Mouse (Mus musculus): ENCODE measurements around the gene Prm3.

Gene Prm3

GRCm38 (mm10) chr16:10762569-10763180 is 28.0 kb downstream of the Prm3 start:
- Histone ChIP-seq H3K4me1 (replicated peaks; ENCODE audit: low read depth, low read length) (peaks cover 16% of the 10 kb centered on the region), H3K27me3 (ENCODE audit: insufficient read depth, low read length) (peaks cover 70% of the 10 kb centered on the region), H3K9me3 (ENCODE audit: low read length) (no peaks in the 10 kb centered on the region), H3K4me3 (replicated peaks; ENCODE audit: low read length) (no peak overlapping the region), H3K36me3 (ENCODE audit: insufficient read depth, low read length) (no peaks in the 10 kb centered on the region)
- no peak for TF ChIP-seq NANOG (IDR thresholded peaks at IDR 0.05; ENCODE audit: borderline replicate concordance, low read length)
- no peak for TF ChIP-seq CTCF (conservative IDR thresholded peaks at IDR 0.05; ENCODE audit: low read length)
- no peak for TF ChIP-seq POU5F1 (IDR thresholded peaks at IDR 0.05; ENCODE audit: borderline replicate concordance, low read length)

GRCm38 (mm10) chr16:10761182-10761581 is 29.5 kb downstream of the Prm3 start:
- Histone ChIP-seq H3K36me3 (ENCODE audit: insufficient read depth, low read length) (no peaks in the 10 kb centered on the region), H3K9me3 (ENCODE audit: low read length) (no peaks in the 10 kb centered on the region), H3K4me1 (replicated peaks; ENCODE audit: low read depth, low read length) (peaks cover 12% of the 10 kb centered on the region), H3K27me3 (ENCODE audit: insufficient read depth, low read length) (peaks cover 80% of the 10 kb centered on the region), H3K4me3 (replicated peaks; ENCODE audit: low read length) (no peak overlapping the region)
- TF ChIP-seq POU5F1 (IDR thresholded peaks at IDR 0.05; ENCODE audit: borderline replicate concordance, low read length) = no peak

- Histone ChIP-seq H3K9me3 (ENCODE audit: low read length) (no peaks in the 10 kb centered on the region), H3K4me3 (replicated peaks; ENCODE audit: low read length) (no peak overlapping the region), H3K36me3 (ENCODE audit: insufficient read depth, low read length) (no peaks in the 10 kb centered on the region), H3K27me3 (ENCODE audit: insufficient read depth, low read length) (peaks cover 82% of the 10 kb centered on the region), H3K4me1 (replicated peaks; ENCODE audit: low read depth, low read length) (peaks cover 9% of the 10 kb centered on the region)
- TF ChIP-seq CTCF (conservative IDR thresholded peaks at IDR 0.05; ENCODE audit: low read length) (no peak), POU5F1 (IDR thresholded peaks at IDR 0.05; ENCODE audit: borderline replicate concordance, low read length) (no peak), NANOG (IDR thresholded peaks at IDR 0.05; ENCODE audit: borderline replicate concordance, low read length) (no peak)
Observed at GRCm38 (mm10) chr16:10756168-10756567, 34.5 kb downstream of the Prm3 start.

- no peak overlapping the region for H3K4me3 ChIP-seq (replicated peaks; ENCODE audit: low read length)
- TF ChIP-seq NANOG (IDR thresholded peaks at IDR 0.05; ENCODE audit: borderline replicate concordance, low read length) (no peak), CTCF (conservative IDR thresholded peaks at IDR 0.05; ENCODE audit: low read length) (no peak), POU5F1 (IDR thresholded peaks at IDR 0.05; ENCODE audit: borderline replicate concordance, low read length) (no peak)
- H3K9me3 ChIP-seq (ENCODE audit: low read length) = no peaks in the 10 kb centered on the region
- H3K27me3 ChIP-seq (ENCODE audit: insufficient read depth, low read length) = peaks cover 77% of the 10 kb centered on the region
- H3K36me3 ChIP-seq (ENCODE audit: insufficient read depth, low read length) = no peaks in the 10 kb centered on the region
- H3K4me1 ChIP-seq (replicated peaks; ENCODE audit: low read depth, low read length) = peaks cover 13% of the 10 kb centered on the region
Observed at GRCm38 (mm10) chr16:10754521-10755296, 36.0 kb downstream of the Prm3 start.

GRCm38 (mm10) chr16:10749824-10750223 is 40.9 kb downstream of the Prm3 start:
- TF ChIP-seq CTCF (conservative IDR thresholded peaks at IDR 0.05; ENCODE audit: low read length) (no peak), NANOG (IDR thresholded peaks at IDR 0.05; ENCODE audit: borderline replicate concordance, low read length) (no peak), POU5F1 (IDR thresholded peaks at IDR 0.05; ENCODE audit: borderline replicate concordance, low read length) (no peak)
- H3K4me1 ChIP-seq (replicated peaks; ENCODE audit: low read depth, low read length) = peaks cover 6% of the 10 kb centered on the region
- H3K27me3 ChIP-seq (ENCODE audit: insufficient read depth, low read length) = peaks cover 47% of the 10 kb centered on the region
- no peaks in the 10 kb centered on the region for H3K36me3 ChIP-seq (ENCODE audit: insufficient read depth, low read length)
- no peaks in the 10 kb centered on the region for H3K9me3 ChIP-seq (ENCODE audit: low read length)
- 0 out of 2 replicates have a peak overlapping the region, but pooled peaks have one; percentile 26 for H3K4me3 ChIP-seq (replicated peaks; ENCODE audit: low read length)

- peaks cover 8% of the 10 kb centered on the region for H3K4me1 ChIP-seq (replicated peaks; ENCODE audit: low read depth, low read length)
- H3K4me3 ChIP-seq (replicated peaks; ENCODE audit: low read length) = no peak overlapping the region
- no peaks in the 10 kb centered on the region for H3K36me3 ChIP-seq (ENCODE audit: insufficient read depth, low read length)
- TF ChIP-seq POU5F1 (IDR thresholded peaks at IDR 0.05; ENCODE audit: borderline replicate concordance, low read length) (no peak), NANOG (IDR thresholded peaks at IDR 0.05; ENCODE audit: borderline replicate concordance, low read length) (no peak), CTCF (conservative IDR thresholded peaks at IDR 0.05; ENCODE audit: low read length) (no peak)
- peaks cover 41% of the 10 kb centered on the region for H3K27me3 ChIP-seq (ENCODE audit: insufficient read depth, low read length)
- H3K9me3 ChIP-seq (ENCODE audit: low read length) = no peaks in the 10 kb centered on the region
Observed at GRCm38 (mm10) chr16:10749226-10749625, 41.5 kb downstream of the Prm3 start.

- Histone ChIP-seq H3K4me3 (replicated peaks; ENCODE audit: low read length) (no peak overlapping the region), H3K9me3 (ENCODE audit: low read length) (no peaks in the 10 kb centered on the region), H3K4me1 (replicated peaks; ENCODE audit: low read depth, low read length) (peaks cover 55% of the 10 kb centered on the region), H3K27me3 (ENCODE audit: insufficient read depth, low read length) (peaks cover 2% of the 10 kb centered on the region; the same call in 1 of the 2 replicates), H3K36me3 (ENCODE audit: insufficient read depth, low read length) (0 out of 2 replicates have a peak, but pooled peaks cover 8% of the 10 kb centered on the region)
- TF ChIP-seq CTCF (conservative IDR thresholded peaks at IDR 0.05; ENCODE audit: low read length) (no peak), POU5F1 (IDR thresholded peaks at IDR 0.05; ENCODE audit: borderline replicate concordance, low read length) (no peak), NANOG (IDR thresholded peaks at IDR 0.05; ENCODE audit: borderline replicate concordance, low read length) (no peak)
Observed at GRCm38 (mm10) chr16:10741082-10741481, 49.6 kb downstream of the Prm3 start.

Measured in E14TG2a.4 (cell line).